18 mouse cellular contexts compared by ENCODE assay signal in genomic region chr14:29589628-29590027, GRCm38 (mm10).
"Had no signal": no experiment of that assay in that cellular context is flagged by ENCODE, and none has a peak within 500 bp of the region (broad histone marks: within the 10 kb centered on the region; RNA-seq: fewer than 3 reads in every experiment).

No protein-coding gene starts in this region.

- H3K4me1 ChIP-seq: lung, embryonic 15.5 days; megakaryocyte, embryonic 14.5 days; midbrain, embryonic 13.5 days; midbrain, embryonic 15.5 days; neural tube, embryonic 12.5 days; stomach, embryonic 15.5 days had no signal

- H3K9ac ChIP-seq: liver, postnatal 0 days; lung, embryonic 15.5 days; midbrain, embryonic 13.5 days; midbrain, embryonic 15.5 days; neural tube, embryonic 12.5 days; stomach, embryonic 15.5 days had no signal

- ATAC-seq: liver, postnatal 0 days; lung, postnatal 0 days; midbrain, embryonic 13.5 days; midbrain, embryonic 15.5 days had no signal

- H3K27me3 ChIP-seq: lung, embryonic 15.5 days; megakaryocyte, embryonic 14.5 days; midbrain, embryonic 13.5 days; midbrain, embryonic 15.5 days; neural tube, embryonic 12.5 days; stomach, embryonic 15.5 days had no signal

- H3K4me2 ChIP-seq: lung, embryonic 15.5 days; midbrain, embryonic 11.5 days; midbrain, embryonic 13.5 days; midbrain, embryonic 15.5 days; neural tube, embryonic 12.5 days; stomach, embryonic 15.5 days had no signal

- H3K9me3 ChIP-seq: lung, embryonic 15.5 days; midbrain, embryonic 13.5 days; midbrain, embryonic 15.5 days; neural tube, embryonic 12.5 days; stomach, embryonic 15.5 days had no signal

- DNase-seq: liver, postnatal 0 days; lung, adult 2 months; lung, postnatal 14 days; lung, postnatal 36 days; right cerebral cortex, postnatal 14 days; thymus, adult 2 months; thymus, postnatal 25 days; thymus, postnatal 4 days had no signal

- H3K4me3 ChIP-seq: lung, embryonic 15.5 days; megakaryocyte, embryonic 14.5 days; midbrain, embryonic 13.5 days; midbrain, embryonic 15.5 days; neural tube, embryonic 12.5 days; stomach, embryonic 15.5 days had no signal

- H3K36me3 ChIP-seq: lung, embryonic 15.5 days; midbrain, embryonic 13.5 days; midbrain, embryonic 15.5 days; neural tube, embryonic 12.5 days; stomach, embryonic 15.5 days had no signal

- H3K27ac ChIP-seq: lung, embryonic 15.5 days; macrophage; midbrain, embryonic 13.5 days; midbrain, embryonic 15.5 days; neural tube, embryonic 12.5 days; stomach, embryonic 15.5 days; stomach, postnatal 0 days had no signal
